Mouse (Mus musculus) testis, adult 2 months (tissue): ENCODE measurements around the gene Nop9.

ENCODE experiments used
- CTCF ChIP-seq: fragments of 200-500 bp; IDR thresholded peaks from 2 replicates; pipeline ENCODE4 v1.5.1; 2012; ENCODE audit warnings: low read depth, mild to moderate bottlenecking, inconsistent platforms, low read length, moderate library complexity; ENCODE audit not compliant: control insufficient read depth, insufficient read depth, insufficient replicate concordance
- POLR2A ChIP-seq: fragments of 200-500 bp; IDR thresholded peaks from 2 replicates; pipeline ENCODE4 v1.6.1; 2012; ENCODE audit warnings: low read depth, mild to moderate bottlenecking, inconsistent platforms, low read length, moderate library complexity; ENCODE audit not compliant: control insufficient read depth

DNA sequence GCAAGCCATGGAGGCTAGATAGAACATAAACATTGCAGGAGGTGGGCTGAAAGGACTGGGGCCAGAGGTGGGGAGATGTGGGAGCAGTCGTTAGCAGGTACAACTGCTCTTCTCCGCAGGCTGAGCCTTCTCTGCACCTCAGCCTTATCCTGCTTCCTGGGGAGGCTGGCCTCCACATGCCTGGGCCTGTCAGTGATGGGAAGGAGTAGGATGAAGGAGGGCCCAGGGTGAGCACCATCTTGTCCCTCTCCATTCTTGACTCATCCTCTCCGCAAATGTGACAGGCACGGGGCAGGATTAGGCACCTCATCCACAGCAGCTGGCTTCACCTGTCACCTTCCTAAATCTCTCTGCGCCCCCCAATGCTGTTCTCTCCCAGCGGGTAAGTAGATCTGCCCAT, 15.7 kb downstream of the Nop9 start, which contains the start of gene Ltb4r2:
- no peak for TF ChIP-seq CTCF
- no peak for TF ChIP-seq POLR2A
